Mouse (Mus musculus): ENCODE measurements around the gene Dll4. TPM values are rescaled to one million over a fixed set of nuclear protein-coding genes. Genes with fewer than 3 reads are reported as not detected.

The Dll4 gene
- polyA plus RNA-seq (2015; fragmentation: Nextera tagmentation; extraction: Ambion mirVana): 7.7 and 8.7 TPM in 2 replicates

- under 1% methylated on average over 33 of the region's 33 CpGs for WGBS
- H3K27me3 ChIP-seq (replicated peaks): peaks cover 99% of the 10 kb centered on the region
- peaks cover 79% of the 10 kb centered on the region for H3K4me1 ChIP-seq
- peak; percentile 53; the same call in 1 of the 2 replicates for ATAC-seq (ENCODE audit: extremely low read depth, insufficient number of reproducible peaks, low FRiP score, low TSS enrichment)
- H3K9ac ChIP-seq: peak within 1 kb of the TSS; percentile 83
- peak within 1 kb of the TSS; percentile 70 for H3K4me3 ChIP-seq
- peak within 1 kb of the TSS; percentile 69 for H3K27ac ChIP-seq (replicated peaks)
- H3K4me2 ChIP-seq: peak within 1 kb of the TSS; percentile 87
- no peaks in the 10 kb centered on the region for H3K9me3 ChIP-seq
- peaks cover 3% of the 10 kb centered on the region; the same call in 1 of the 2 replicates for H3K36me3 ChIP-seq
Observed at GRCm38 (mm10) chr2:119325568-119326143, at the start of gene Dll4. Gene Dll4 (plus strand): TSS chr2:119325784.

- no peak overlapping the region for H3K27ac ChIP-seq (replicated peaks)
- WGBS: 61% methylated on average over 7 of the region's 7 CpGs
Observed at GRCm38 (mm10) chr2:119276926-119277325, 48.7 kb upstream of the Dll4 start.

DNA sequence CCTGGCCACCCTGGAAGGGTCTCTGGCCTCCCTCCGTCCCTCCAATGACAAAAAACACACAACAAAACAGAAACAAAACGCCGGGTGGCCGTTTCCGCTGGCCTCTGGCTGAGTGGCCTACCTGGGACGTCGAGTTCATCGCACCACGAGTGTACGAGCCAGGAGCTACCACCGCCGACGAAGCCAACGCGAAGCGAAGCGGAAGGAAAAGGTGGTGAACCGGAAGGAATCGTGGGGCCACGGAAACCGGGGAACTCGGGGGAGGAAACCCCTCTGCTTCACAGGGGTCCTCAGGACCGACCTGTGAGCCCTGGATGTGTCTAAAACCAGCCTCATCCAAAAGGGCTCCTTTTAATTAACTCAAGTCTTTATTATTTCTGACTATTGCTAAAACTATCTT is 47.8 kb upstream of the Dll4 start:
- 85% methylated on average over 23 of the region's 23 CpGs for WGBS
- H3K27me3 ChIP-seq (replicated peaks): 0 out of 2 replicates have a peak, but pooled peaks cover 4% of the 10 kb centered on the region
- H3K4me1 ChIP-seq: no peaks in the 10 kb centered on the region
- H3K9me3 ChIP-seq: no peaks in the 10 kb centered on the region
- H3K4me2 ChIP-seq: no peak overlapping the region
- no peak overlapping the region for H3K27ac ChIP-seq (replicated peaks)
- H3K9ac ChIP-seq: no peak overlapping the region
- no peaks in the 10 kb centered on the region for H3K36me3 ChIP-seq
- H3K4me3 ChIP-seq: no peak overlapping the region
- no peak for ATAC-seq (ENCODE audit: extremely low read depth, insufficient number of reproducible peaks, low FRiP score, low TSS enrichment)

More at GRCm38 (mm10) chr2:119276926-119277325, 48.7 kb upstream of the Dll4 start:
- H3K36me3 ChIP-seq: no peaks in the 10 kb centered on the region
- H3K4me2 ChIP-seq: no peak overlapping the region
- 0 out of 2 replicates have a peak, but pooled peaks cover 4% of the 10 kb centered on the region for H3K27me3 ChIP-seq (replicated peaks)
- no peaks in the 10 kb centered on the region for H3K9me3 ChIP-seq
- no peak overlapping the region for H3K4me3 ChIP-seq
- ATAC-seq (ENCODE audit: extremely low read depth, insufficient number of reproducible peaks, low FRiP score, low TSS enrichment): no peak
- H3K9ac ChIP-seq: no peak overlapping the region
- no peaks in the 10 kb centered on the region for H3K4me1 ChIP-seq

GRCm38 (mm10) chr2:119281899-119282565 is 43.6 kb upstream of the Dll4 start:
- H3K27me3 ChIP-seq (replicated peaks): no peaks in the 10 kb centered on the region
- no peak overlapping the region for H3K27ac ChIP-seq (replicated peaks)
- H3K4me2 ChIP-seq: no peak overlapping the region
- no peaks in the 10 kb centered on the region for H3K4me1 ChIP-seq
- no peak for ATAC-seq (ENCODE audit: extremely low read depth, insufficient number of reproducible peaks, low FRiP score, low TSS enrichment)
- no peaks in the 10 kb centered on the region for H3K36me3 ChIP-seq
- H3K9me3 ChIP-seq: no peaks in the 10 kb centered on the region
- 67% methylated on average over 7 of the region's 7 CpGs for WGBS
- no peak overlapping the region for H3K9ac ChIP-seq
- H3K4me3 ChIP-seq: no peak overlapping the region

- Histone ChIP-seq H3K27ac (replicated peaks) (no peak overlapping the region), H3K4me2 (no peak overlapping the region), H3K4me3 (no peak overlapping the region), H3K27me3 (replicated peaks) (no peaks in the 10 kb centered on the region), H3K9me3 (no peaks in the 10 kb centered on the region), H3K36me3 (peaks cover 24% of the 10 kb centered on the region), H3K4me1 (peaks cover 17% of the 10 kb centered on the region), H3K9ac (0 out of 2 replicates have a peak overlapping the region, but pooled peaks have one; percentile 75)
- no peak for ATAC-seq (ENCODE audit: extremely low read depth, insufficient number of reproducible peaks, low FRiP score, low TSS enrichment)
- WGBS: 85% methylated on average over 5 of the region's 5 CpGs
Observed at GRCm38 (mm10) chr2:119287372-119287771, 38.2 kb upstream of the Dll4 start.

DNA sequence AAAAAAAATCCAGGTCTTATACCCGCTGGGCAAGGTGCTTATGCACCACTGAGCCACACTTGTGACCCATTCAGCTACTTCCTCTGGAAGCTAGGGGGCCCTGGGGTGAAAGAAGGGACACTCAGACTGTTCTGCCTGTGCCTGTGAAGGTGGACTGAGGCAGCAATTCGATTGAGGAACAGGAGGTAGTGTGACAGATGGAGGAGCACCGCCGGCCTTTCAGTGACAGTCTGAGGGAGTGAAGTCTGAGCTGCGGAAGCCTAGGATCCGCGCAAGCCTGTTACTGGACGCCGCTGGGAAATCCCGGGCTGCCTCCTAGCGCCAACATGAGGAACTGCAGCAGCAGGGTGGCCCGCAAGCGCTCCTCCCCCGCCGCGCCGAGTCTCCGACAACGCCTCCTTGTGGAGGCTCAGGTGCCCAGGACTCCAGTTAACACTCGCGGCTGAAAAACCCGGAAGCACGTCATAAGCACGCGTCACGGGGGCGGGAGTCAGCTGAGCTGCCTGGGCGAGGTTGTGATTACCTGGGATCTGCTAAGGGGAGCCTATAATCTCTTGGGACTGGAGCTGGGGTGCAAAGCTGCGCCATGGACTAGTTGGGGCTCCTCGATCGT is 37.2 kb upstream of the Dll4 start, which contains the start of gene Vps18:
Gene Vps18 (plus strand): TSS at position 471 of the 613 bp plus-strand sequence.
- no peaks in the 10 kb centered on the region for H3K9me3 ChIP-seq
- peak within 1 kb of the TSS; percentile 64 for H3K27ac ChIP-seq (replicated peaks)
- peaks cover 17% of the 10 kb centered on the region for H3K4me1 ChIP-seq
- peak within 1 kb of the TSS; percentile 82 for H3K4me2 ChIP-seq
- H3K27me3 ChIP-seq (replicated peaks): no peaks in the 10 kb centered on the region
- peaks cover 34% of the 10 kb centered on the region for H3K36me3 ChIP-seq
- H3K9ac ChIP-seq: peak within 1 kb of the TSS; percentile 95
- WGBS: under 1% methylated on average over 31 of the region's 31 CpGs
- peak within 1 kb of the TSS; percentile 78 for H3K4me3 ChIP-seq
- ATAC-seq (ENCODE audit: extremely low read depth, insufficient number of reproducible peaks, low FRiP score, low TSS enrichment): peak; percentile 93

GRCm38 (mm10) chr2:119289014-119289416 is 36.6 kb upstream of the Dll4 start:
- Histone ChIP-seq H3K9me3 (no peaks in the 10 kb centered on the region), H3K9ac (peak overlapping the region; percentile 95), H3K36me3 (peaks cover 41% of the 10 kb centered on the region), H3K4me2 (peak overlapping the region; percentile 82), H3K27me3 (replicated peaks) (no peaks in the 10 kb centered on the region), H3K4me3 (peak overlapping the region; percentile 78), H3K4me1 (peaks cover 17% of the 10 kb centered on the region), H3K27ac (replicated peaks) (peak overlapping the region; percentile 64)
- WGBS: under 1% methylated on average over 11 of the region's 11 CpGs
- ATAC-seq (ENCODE audit: extremely low read depth, insufficient number of reproducible peaks, low FRiP score, low TSS enrichment): 0 out of 2 replicates have a peak, but pooled peaks have one; percentile 15

DNA sequence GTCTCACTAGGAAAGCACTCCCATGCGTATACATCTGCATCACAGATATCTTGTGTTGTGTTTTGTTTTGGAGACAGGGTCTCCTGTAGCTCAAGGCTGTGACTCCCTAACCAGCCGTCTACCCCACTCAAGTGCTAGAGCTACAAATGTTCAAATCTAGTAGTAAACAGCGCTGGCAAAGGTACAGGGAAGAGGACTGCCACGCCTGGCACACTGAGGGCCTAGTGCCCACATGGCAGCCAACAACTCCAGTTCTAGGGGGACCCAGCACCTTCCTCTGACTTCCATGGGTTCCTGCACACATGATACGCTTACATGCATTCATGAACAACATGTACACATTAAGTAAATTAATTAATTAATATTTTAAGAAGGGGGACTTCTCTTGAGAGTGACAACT is 33.3 kb upstream of the Dll4 start:
- peaks cover 68% of the 10 kb centered on the region for H3K36me3 ChIP-seq
- no peak overlapping the region for H3K9ac ChIP-seq
- H3K27ac ChIP-seq (replicated peaks): no peak overlapping the region
- no peak overlapping the region for H3K4me2 ChIP-seq
- H3K4me3 ChIP-seq: no peak overlapping the region
- H3K27me3 ChIP-seq (replicated peaks): no peaks in the 10 kb centered on the region
- peaks cover 17% of the 10 kb centered on the region for H3K4me1 ChIP-seq
- H3K9me3 ChIP-seq: no peaks in the 10 kb centered on the region
- ATAC-seq (ENCODE audit: extremely low read depth, insufficient number of reproducible peaks, low FRiP score, low TSS enrichment): no peak
- WGBS: 86% methylated on average over 5 of the region's 5 CpGs

DNA sequence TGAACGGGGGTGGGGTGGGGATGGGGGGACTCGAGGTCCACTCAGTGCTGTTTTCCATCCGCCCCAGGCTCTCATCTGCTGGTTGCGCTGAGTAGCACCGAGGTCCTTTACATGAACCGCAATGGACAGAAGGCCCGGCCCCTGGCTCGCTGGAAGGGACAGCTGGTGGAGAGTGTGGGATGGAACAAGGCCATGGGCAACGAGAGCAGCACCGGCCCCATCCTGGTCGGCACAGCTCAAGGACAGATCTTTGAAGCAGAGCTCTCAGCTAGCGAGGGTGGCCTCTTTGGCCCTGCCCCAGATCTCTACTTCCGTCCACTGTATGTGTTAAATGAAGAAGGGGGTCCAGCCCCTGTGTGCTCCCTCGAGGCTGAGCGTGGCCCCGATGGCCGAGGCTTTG is 32.7 kb upstream of the Dll4 start:
- H3K9ac ChIP-seq: no peak overlapping the region
- WGBS: 88% methylated on average over 17 of the region's 17 CpGs
- peaks cover 15% of the 10 kb centered on the region for H3K4me1 ChIP-seq
- H3K4me3 ChIP-seq: no peak overlapping the region
- H3K27me3 ChIP-seq (replicated peaks): no peaks in the 10 kb centered on the region
- no peaks in the 10 kb centered on the region for H3K9me3 ChIP-seq
- H3K4me2 ChIP-seq: no peak overlapping the region
- no peak for ATAC-seq (ENCODE audit: extremely low read depth, insufficient number of reproducible peaks, low FRiP score, low TSS enrichment)
- peaks cover 74% of the 10 kb centered on the region for H3K36me3 ChIP-seq
- no peak overlapping the region for H3K27ac ChIP-seq (replicated peaks)

GRCm38 (mm10) chr2:119293311-119293710 is 32.3 kb upstream of the Dll4 start:
- Histone ChIP-seq H3K4me3 (no peak overlapping the region), H3K27me3 (replicated peaks) (no peaks in the 10 kb centered on the region), H3K4me1 (peaks cover 11% of the 10 kb centered on the region), H3K4me2 (no peak overlapping the region), H3K36me3 (peaks cover 79% of the 10 kb centered on the region), H3K27ac (replicated peaks) (no peak overlapping the region), H3K9me3 (no peaks in the 10 kb centered on the region), H3K9ac (no peak overlapping the region)
- ATAC-seq (ENCODE audit: extremely low read depth, insufficient number of reproducible peaks, low FRiP score, low TSS enrichment): no peak
- WGBS: 92% methylated on average over 17 of the region's 17 CpGs

- WGBS: 91% methylated on average over 34 of the region's 34 CpGs
- H3K36me3 ChIP-seq: peaks cover 84% of the 10 kb centered on the region
- H3K4me3 ChIP-seq: no peak overlapping the region
- peaks cover 11% of the 10 kb centered on the region for H3K4me1 ChIP-seq
- ATAC-seq (ENCODE audit: extremely low read depth, insufficient number of reproducible peaks, low FRiP score, low TSS enrichment): no peak
- no peak overlapping the region for H3K4me2 ChIP-seq
- H3K27me3 ChIP-seq (replicated peaks): no peaks in the 10 kb centered on the region
- no peak overlapping the region for H3K9ac ChIP-seq
- no peak overlapping the region for H3K27ac ChIP-seq (replicated peaks)
- H3K9me3 ChIP-seq: no peaks in the 10 kb centered on the region
Observed at GRCm38 (mm10) chr2:119293776-119294390, 31.7 kb upstream of the Dll4 start.
